10 mouse cellular contexts compared by ENCODE assay signal in the genomic region with DNA sequence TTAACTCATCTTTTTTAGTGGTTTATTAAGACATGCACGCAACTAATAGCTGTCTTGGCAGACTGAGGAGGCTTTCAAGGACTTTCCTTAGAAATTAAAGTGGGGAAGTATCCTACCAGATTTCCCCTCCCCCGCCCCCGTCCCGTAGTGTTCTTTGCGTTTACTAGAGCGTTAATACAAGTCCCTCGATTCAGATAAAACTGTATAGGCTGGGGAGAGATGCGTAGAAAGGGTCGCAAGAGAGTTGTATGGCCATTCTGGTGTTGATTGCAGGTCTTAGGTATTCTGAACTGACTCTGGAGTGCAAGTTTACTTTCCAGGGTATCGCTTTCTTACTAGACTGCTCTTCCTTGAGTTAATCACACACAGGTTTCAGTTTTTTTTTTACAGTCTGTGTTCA. TPM values are rescaled to one million over a fixed set of nuclear protein-coding genes. Genes with fewer than 3 reads are reported as not detected.
DNase-seq lines count a peak whose midpoint lies in the region; ATAC-seq and TF ChIP-seq lines count a peak whose summit lies in the region.
"Had no signal": no experiment of that assay in that cellular context is flagged by ENCODE, and none has a peak within 500 bp of the region (broad histone marks: within the 10 kb centered on the region; RNA-seq: fewer than 3 reads in every experiment).

No protein-coding gene starts in this region.

- no peak for ATAC-seq in heart, embryonic 11.5 days (replicated peaks; ENCODE audit: insufficient number of reproducible peaks, low FRiP score, low TSS enrichment)
- no peak for ATAC-seq in heart, postnatal 0 days (ENCODE audit: insufficient read depth, low read depth)
- ATAC-seq in liver, postnatal 0 days = no peak

- H3K4me1 ChIP-seq in heart, embryonic 11.5 days (ENCODE audit: control insufficient read depth, insufficient read depth, low read length) = peaks cover 5% of the 10 kb centered on the region
- peaks cover 0 to 2% of the 10 kb centered on the region in 2 experiments; a peak in 2 of 4 replicates for H3K4me1 ChIP-seq in MEL (ENCODE audit: control insufficient read depth in 1 of 2, insufficient read depth in 2 of 2, low read length in 2 of 2)
- peaks cover 6% of the 10 kb centered on the region for H3K4me1 ChIP-seq in heart, postnatal 0 days (ENCODE audit: control insufficient read depth, insufficient read depth)
- peaks cover 8% of the 10 kb centered on the region for H3K4me1 ChIP-seq in liver, postnatal 0 days (ENCODE audit: insufficient read depth)
- peaks cover 8% of the 10 kb centered on the region for H3K4me1 ChIP-seq in thymus, adult 2 months (replicated peaks; ENCODE audit: control insufficient read depth, insufficient read depth, low read length)

- peak overlapping the region; percentile 89 for H3K4me3 ChIP-seq in heart, embryonic 11.5 days (ENCODE audit: low read depth, low read length)
- H3K4me3 ChIP-seq in MEL (ENCODE audit: control insufficient read depth in 1 of 2, insufficient read depth in 1 of 2, low read depth in 2 of 2, low read length in 2 of 2) = peak overlapping the region; percentile 79 to 100
- peak overlapping the region; percentile 81 for H3K4me3 ChIP-seq in heart, postnatal 0 days (ENCODE audit: low read depth, low read length)
- peak overlapping the region; percentile 93 for H3K4me3 ChIP-seq in liver, postnatal 0 days (ENCODE audit: low read depth, low read length)
- no peak overlapping the region for H3K4me3 ChIP-seq in thymus, adult 2 months (ENCODE audit: control insufficient read depth, insufficient read depth, low read length)

- peak overlapping the region; percentile 99; the same call in 1 of the 2 replicates for H3K27ac ChIP-seq in heart, embryonic 11.5 days (ENCODE audit: low read depth, low read length)
- no peak overlapping the region for H3K27ac ChIP-seq in MEL (ENCODE audit: control insufficient read depth, low read depth, low read length)
- peak overlapping the region; percentile 97; the same call in 1 of the 2 replicates for H3K27ac ChIP-seq in heart, postnatal 0 days (ENCODE audit: low read depth)
- peak overlapping the region; percentile 98 for H3K27ac ChIP-seq in liver, postnatal 0 days (ENCODE audit: low read depth)
- no peak overlapping the region for H3K27ac ChIP-seq in thymus, adult 2 months (ENCODE audit: control insufficient read depth, insufficient read depth, low read length)

- peaks cover 24% of the 10 kb centered on the region for H3K36me3 ChIP-seq in heart, embryonic 11.5 days (ENCODE audit: control insufficient read depth, insufficient read depth, low read length)
- H3K36me3 ChIP-seq in MEL (ENCODE audit: control insufficient read depth in 1 of 2, insufficient read depth in 2 of 2, low read length in 2 of 2) = peaks cover 7% of the 10 kb centered on the region in 2 experiments
- H3K36me3 ChIP-seq in heart, postnatal 0 days (replicated peaks; ENCODE audit: control insufficient read depth, insufficient read depth, low read length) = peaks cover 36% of the 10 kb centered on the region
- H3K36me3 ChIP-seq in liver, postnatal 0 days (replicated peaks; ENCODE audit: insufficient read depth, low read length) = peaks cover 35% of the 10 kb centered on the region
- peaks cover 34% of the 10 kb centered on the region for H3K36me3 ChIP-seq in thymus, adult 2 months (ENCODE audit: control insufficient read depth, insufficient read depth, low read length)

- no peaks in the 10 kb centered on the region for H3K9me3 ChIP-seq in heart, embryonic 11.5 days (replicated peaks; ENCODE audit: control insufficient read depth, low read length)
- H3K9me3 ChIP-seq in MEL (replicated peaks; ENCODE audit: insufficient read depth, low read length) = no peaks in the 10 kb centered on the region
- no peaks in the 10 kb centered on the region for H3K9me3 ChIP-seq in heart, postnatal 0 days (replicated peaks; ENCODE audit: control insufficient read depth, low read length)
- no peaks in the 10 kb centered on the region for H3K9me3 ChIP-seq in liver, postnatal 0 days (ENCODE audit: low read length)

- no peak for TF ChIP-seq RAD21 in MEL (IDR thresholded peaks at IDR 0.05; ENCODE audit: low read depth, low read length)

- WGBS in heart, embryonic 11.5 days (ENCODE audit: insufficient replicate concordance) = 26% methylated on average over 10 of the region's 10 CpGs
- WGBS in heart, postnatal 0 days = 16% methylated on average over 10 of the region's 10 CpGs
- WGBS in liver, postnatal 0 days (ENCODE audit: insufficient replicate concordance) = 27% methylated on average over 10 of the region's 10 CpGs
- 39% methylated on average over 10 of the region's 10 CpGs for WGBS in thymus, adult 2 months

- H3K9ac ChIP-seq in heart, embryonic 11.5 days (ENCODE audit: low read depth, low read length) = peak overlapping the region; percentile 98
- H3K9ac ChIP-seq in MEL (ENCODE audit: control insufficient read depth, low read depth, low read length, poor library complexity, severe bottlenecking) = peak overlapping the region; percentile 85
- peak overlapping the region; percentile 92 for H3K9ac ChIP-seq in heart, postnatal 0 days (replicated peaks; ENCODE audit: low read depth, low read length)
- H3K9ac ChIP-seq in liver, postnatal 0 days (replicated peaks) = peak overlapping the region; percentile 96

- intact Hi-C loops in heart, postnatal 36 days (cut with DNase I) = no loop called here

- no peak for DNase-seq in heart, postnatal 36 days
- peak; percentile 59 for DNase-seq in MEL (ENCODE audit: low read depth, low spot score)
- DNase-seq in heart, postnatal 0 days (ENCODE audit: low spot score) = no peak
- DNase-seq in liver, postnatal 0 days = no peak
- no peak for DNase-seq in adrenal gland, adult 18-20 months (ENCODE audit: low spot score in 2 of 2)
- DNase-seq in cerebellum, postnatal 4 days (ENCODE audit: low spot score in 2 of 2) = no peak
- DNase-seq in thymus, adult 2 months = no peak
- DNase-seq: cerebellum, adult 11 months had no signal

- TF ChIP-seq CTCF in MEL (IDR thresholded peaks at IDR 0.05 in 2 of 3, conservative IDR thresholded peaks at IDR 0.05 in 1 of 3; ENCODE audit: control insufficient read depth in 1 of 3, insufficient read depth in 1 of 3, low read depth in 2 of 3, low read length in 3 of 3, poor library complexity in 1 of 3, severe bottlenecking in 1 of 3) = no peak
- no peak for TF ChIP-seq CTCF in heart, postnatal 0 days (IDR thresholded peaks at IDR 0.05; ENCODE audit: low read depth)
- no peak for TF ChIP-seq CTCF in liver, postnatal 0 days (IDR thresholded peaks at IDR 0.05; ENCODE audit: low read depth)
- TF ChIP-seq CTCF in thymus, adult 2 months (IDR thresholded peaks at IDR 0.05; ENCODE audit: borderline replicate concordance, control insufficient read depth, extremely low read depth, insufficient read depth, low read length, poor library complexity) = no peak

- no peak for TF ChIP-seq POLR2A in MEL (IDR thresholded peaks at IDR 0.05; ENCODE audit: control insufficient read depth in 1 of 2, insufficient read depth in 1 of 2, low read depth in 1 of 2, low read length in 2 of 2, poor library complexity in 1 of 2)
- no peak for TF ChIP-seq POLR2A in thymus, adult 2 months (IDR thresholded peaks at IDR 0.05; ENCODE audit: control insufficient read depth, extremely low read depth, insufficient read depth, low read length, poor library complexity)

- no peak for TF ChIP-seq EP300 in MEL (IDR thresholded peaks at IDR 0.05; ENCODE audit: low read depth in 1 of 2, low read length in 2 of 2)
- TF ChIP-seq EP300 in heart, postnatal 0 days (IDR thresholded peaks at IDR 0.05; ENCODE audit: low read depth) = no peak
- TF ChIP-seq EP300 in liver, postnatal 0 days (IDR thresholded peaks at IDR 0.05; ENCODE audit: low read depth) = no peak

- peak overlapping the region; percentile 75 for H3K4me2 ChIP-seq in heart, embryonic 11.5 days
- peak overlapping the region; percentile 81 for H3K4me2 ChIP-seq in heart, postnatal 0 days (ENCODE audit: low read depth, low read length)
- peak overlapping the region; percentile 92 for H3K4me2 ChIP-seq in liver, postnatal 0 days (ENCODE audit: low read depth, low read length)

- peaks cover 17% of the 10 kb centered on the region for H3K79me2 ChIP-seq in MEL (ENCODE audit: control insufficient read depth, insufficient read depth, low read length, poor library complexity)

- H3K27me3 ChIP-seq in heart, embryonic 11.5 days (ENCODE audit: control insufficient read depth, insufficient read depth, low read length) = no peaks in the 10 kb centered on the region
- H3K27me3 ChIP-seq in MEL (ENCODE audit: control insufficient read depth in 1 of 2, insufficient read depth in 2 of 2, low read length in 2 of 2) = no peaks in the 10 kb centered on the region
- no peaks in the 10 kb centered on the region for H3K27me3 ChIP-seq in heart, postnatal 0 days (ENCODE audit: control insufficient read depth, insufficient read depth, low read length)
- H3K27me3 ChIP-seq in liver, postnatal 0 days (ENCODE audit: insufficient read depth, low read length) = no peaks in the 10 kb centered on the region
- H3K27me3 ChIP-seq in thymus, adult 2 months (ENCODE audit: control insufficient read depth, insufficient read depth, low read length) = no peaks in the 10 kb centered on the region

RNA-seq across cellular contexts. Expression of gene Gm9970, which starts 1.2 kb away (rescaled TPM):
- 0.53 and 0.59 TPM in 2 replicates for polyA plus RNA-seq in heart, embryonic 11.5 days (2014; fragmentation: Nextera tagmentation; extraction: Ambion mirVana)
- not detected for total RNA-seq in heart, postnatal 36 days (2021)
- total RNA-seq in MEL (2012; rRNA removed) = not detected in 2 replicates
- polyA plus RNA-seq in MEL (2012; ENCODE audit: insufficient read depth in 1 of 2, insufficient read length in 2 of 2, low read depth in 1 of 2, low replicate concordance in 2 of 2, missing spikeins in 1 of 2) = under 1 TPM in 1 of 2 experiments, not detected in 1; 0.24 TPM
- not detected in 2 replicates for total RNA-seq in heart, postnatal 0 days (2014; rRNA removed; ENCODE audit: low replicate concordance)
- 0.70 and 1.1 TPM in 2 replicates for polyA plus RNA-seq in heart, postnatal 0 days (2015; fragmentation: Nextera tagmentation; extraction: Ambion mirVana)
- 0.28 TPM in 1 of 2 replicates, not detected in the other for polyA plus RNA-seq in liver, postnatal 0 days (2015; fragmentation: Nextera tagmentation; extraction: Ambion mirVana)
- under 1 TPM in 1 of 2 experiments, not detected in 1; 0.60 TPM for total RNA-seq in adrenal gland, adult 18-20 months (2021)
- polyA plus RNA-seq in thymus, adult 2 months (2012; rRNA removed) = 0.29 and 0.69 TPM in 2 replicates
- polyA plus RNA-seq: large intestine, adult 2 months had no signal

RNA-seq across cellular contexts. Expression of gene Nrbp1, which starts 1.5 kb away (rescaled TPM):
- 124 and 141 TPM in 2 replicates for polyA plus RNA-seq in heart, embryonic 11.5 days (2014; fragmentation: Nextera tagmentation; extraction: Ambion mirVana)
- total RNA-seq in heart, postnatal 36 days (2021) = 10 to 100 TPM; 85.4 to 88.1 TPM
- total RNA-seq in MEL (2012; rRNA removed) = 40.5 and 42.0 TPM in 2 replicates
- 10 to 100 TPM in 1 of 2 experiments, not detected in 1; 55.2 TPM for polyA plus RNA-seq in MEL (2012; ENCODE audit: insufficient read depth in 1 of 2, insufficient read length in 2 of 2, low read depth in 1 of 2, low replicate concordance in 2 of 2, missing spikeins in 1 of 2)
- 120 and 124 TPM in 2 replicates for total RNA-seq in heart, postnatal 0 days (2014; rRNA removed; ENCODE audit: low replicate concordance)
- polyA plus RNA-seq in heart, postnatal 0 days (2015; fragmentation: Nextera tagmentation; extraction: Ambion mirVana) = 100 and 104 TPM in 2 replicates
- 42.9 and 43.0 TPM in 2 replicates for polyA plus RNA-seq in liver, postnatal 0 days (2015; fragmentation: Nextera tagmentation; extraction: Ambion mirVana)
- total RNA-seq in adrenal gland, adult 18-20 months (2021) = 10 to 100 TPM; 66.7 to 89.4 TPM
- polyA plus RNA-seq in thymus, adult 2 months (2012; rRNA removed) = 261 and 301 TPM in 2 replicates

RNA-seq across cellular contexts. Expression of gene Krtcap3, which starts 9.3 kb away (rescaled TPM):
- polyA plus RNA-seq in heart, embryonic 11.5 days (2014; fragmentation: Nextera tagmentation; extraction: Ambion mirVana) = 7.1 and 7.7 TPM in 2 replicates
- 1 to 10 TPM; 1.7 to 2.7 TPM for total RNA-seq in heart, postnatal 36 days (2021)
- total RNA-seq in MEL (2012; rRNA removed) = 1.2 and 1.3 TPM in 2 replicates
- 1 to 10 TPM in 1 of 2 experiments, not detected in 1; 3.3 TPM for polyA plus RNA-seq in MEL (2012; ENCODE audit: insufficient read depth in 1 of 2, insufficient read length in 2 of 2, low read depth in 1 of 2, low replicate concordance in 2 of 2, missing spikeins in 1 of 2)
- total RNA-seq in heart, postnatal 0 days (2014; rRNA removed; ENCODE audit: low replicate concordance) = 2.0 and 2.6 TPM in 2 replicates
- polyA plus RNA-seq in heart, postnatal 0 days (2015; fragmentation: Nextera tagmentation; extraction: Ambion mirVana) = 1.7 and 2.7 TPM in 2 replicates
- 6.5 and 7.5 TPM in 2 replicates for polyA plus RNA-seq in liver, postnatal 0 days (2015; fragmentation: Nextera tagmentation; extraction: Ambion mirVana)
- total RNA-seq in adrenal gland, adult 18-20 months (2021) = 1 to 10 TPM; 4.9 to 6.5 TPM
- polyA plus RNA-seq in thymus, adult 2 months (2012; rRNA removed) = 48.1 and 56.2 TPM in 2 replicates

RNA-seq across cellular contexts. Expression of gene Ppm1g, which starts 21.7 kb away (rescaled TPM):
- 103 and 116 TPM in 2 replicates for polyA plus RNA-seq in heart, embryonic 11.5 days (2014; fragmentation: Nextera tagmentation; extraction: Ambion mirVana)
- 10 to 100 TPM; 50.3 to 58.7 TPM for total RNA-seq in heart, postnatal 36 days (2021)
- 374 and 408 TPM in 2 replicates for total RNA-seq in MEL (2012; rRNA removed)
- 100 to 1,000 TPM; 169 to 639 TPM for polyA plus RNA-seq in MEL (2012; ENCODE audit: insufficient read depth in 1 of 2, insufficient read length in 2 of 2, low read depth in 1 of 2, low replicate concordance in 2 of 2, missing spikeins in 1 of 2)
- 48.7 and 51.7 TPM in 2 replicates for total RNA-seq in heart, postnatal 0 days (2014; rRNA removed; ENCODE audit: low replicate concordance)
- 61.0 and 68.0 TPM in 2 replicates for polyA plus RNA-seq in heart, postnatal 0 days (2015; fragmentation: Nextera tagmentation; extraction: Ambion mirVana)
- polyA plus RNA-seq in liver, postnatal 0 days (2015; fragmentation: Nextera tagmentation; extraction: Ambion mirVana) = 49.4 and 56.9 TPM in 2 replicates
- total RNA-seq in adrenal gland, adult 18-20 months (2021) = 100 to 1,000 TPM; 110 to 129 TPM
- 122 and 168 TPM in 2 replicates for polyA plus RNA-seq in thymus, adult 2 months (2012; rRNA removed)

RNA-seq across cellular contexts. Expression of gene Zfp513, which starts 40.1 kb away (rescaled TPM):
- polyA plus RNA-seq in heart, embryonic 11.5 days (2014; fragmentation: Nextera tagmentation; extraction: Ambion mirVana) = 4.8 and 5.0 TPM in 2 replicates
- total RNA-seq in heart, postnatal 36 days (2021) = 10 to 100 TPM in 1 of 2 experiments, 1 to 10 TPM in 1; 7.9 to 10.3 TPM
- total RNA-seq in MEL (2012; rRNA removed) = 6.0 and 7.0 TPM in 2 replicates
- polyA plus RNA-seq in MEL (2012; ENCODE audit: insufficient read depth in 1 of 2, insufficient read length in 2 of 2, low read depth in 1 of 2, low replicate concordance in 2 of 2, missing spikeins in 1 of 2) = 10 to 100 TPM in 1 of 2 experiments, not detected in 1; 15.2 TPM
- total RNA-seq in heart, postnatal 0 days (2014; rRNA removed; ENCODE audit: low replicate concordance) = 2.9 and 30.7 TPM in 2 replicates
- 2.9 and 3.4 TPM in 2 replicates for polyA plus RNA-seq in heart, postnatal 0 days (2015; fragmentation: Nextera tagmentation; extraction: Ambion mirVana)
- polyA plus RNA-seq in liver, postnatal 0 days (2015; fragmentation: Nextera tagmentation; extraction: Ambion mirVana) = 2.9 TPM in 2 replicates
- total RNA-seq in adrenal gland, adult 18-20 months (2021) = 10 to 100 TPM; 25.9 to 29.2 TPM
- 88.5 and 90.3 TPM in 2 replicates for polyA plus RNA-seq in thymus, adult 2 months (2012; rRNA removed)

Comparison
In these comparisons a context has a peak if more than half of its experiments do, and no peak if none do; other contexts are left out.
1. H3K27ac ChIP-seq: peak in heart, embryonic 11.5 days (single experiment), heart, postnatal 0 days (single experiment) and liver, postnatal 0 days (single experiment); none in MEL (single experiment) and thymus, adult 2 months (single experiment).
2. Peak in every context shown above with its lines, with median percentiles within 50 percentile points of each other: H3K4me2 ChIP-seq and H3K9ac ChIP-seq.